Mouse (Mus musculus): ENCODE measurements around the gene Serpina3j.

DNA sequence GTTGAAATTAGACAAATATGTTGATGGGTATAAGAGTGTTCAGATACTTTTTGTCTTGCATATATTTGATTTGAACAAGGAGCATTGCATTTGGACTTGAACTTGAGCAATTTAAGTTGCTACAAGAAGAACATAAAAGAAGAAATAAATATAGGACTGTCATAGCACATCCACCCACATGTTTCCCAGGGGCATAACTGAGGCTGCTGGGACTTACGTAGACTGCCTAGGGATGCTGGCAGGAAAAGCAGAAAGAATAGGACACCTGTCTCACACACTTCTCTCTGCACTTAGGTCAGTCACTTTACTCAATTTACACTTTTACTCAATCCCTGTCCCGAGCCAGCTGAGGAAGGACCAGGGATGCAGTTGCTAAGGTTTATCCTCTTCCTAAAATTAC, 20.4 kb upstream of the Serpina3j start:
- TF ChIP-seq CTCF (IDR thresholded peaks at IDR 0.05; ENCODE audit: low read depth, low read length) (no peak), GATA1 (IDR thresholded peaks at IDR 0.05; ENCODE audit: borderline replicate concordance, low read length) (no peak), POLR2AphosphoS5 (IDR thresholded peaks at IDR 0.05; ENCODE audit: insufficient replicate concordance, low read depth, low read length) (no peak), GATA2 (IDR thresholded peaks at IDR 0.05; ENCODE audit: borderline replicate concordance, low read depth, low read length) (no peak)

Data from G1E (cell line).